Mouse (Mus musculus): ENCODE measurements around the gene Foxn1. TPM values are rescaled to one million over a fixed set of nuclear protein-coding genes. Genes with fewer than 3 reads are reported as not detected.
A peak's percentile ranks its signal among the peaks of the same experiment; 100 is the strongest.

The Foxn1 gene
- 1.4 and 1.6 TPM in 2 replicates for polyA plus RNA-seq (2014; fragmentation: Nextera tagmentation; extraction: Ambion mirVana)

DNA sequence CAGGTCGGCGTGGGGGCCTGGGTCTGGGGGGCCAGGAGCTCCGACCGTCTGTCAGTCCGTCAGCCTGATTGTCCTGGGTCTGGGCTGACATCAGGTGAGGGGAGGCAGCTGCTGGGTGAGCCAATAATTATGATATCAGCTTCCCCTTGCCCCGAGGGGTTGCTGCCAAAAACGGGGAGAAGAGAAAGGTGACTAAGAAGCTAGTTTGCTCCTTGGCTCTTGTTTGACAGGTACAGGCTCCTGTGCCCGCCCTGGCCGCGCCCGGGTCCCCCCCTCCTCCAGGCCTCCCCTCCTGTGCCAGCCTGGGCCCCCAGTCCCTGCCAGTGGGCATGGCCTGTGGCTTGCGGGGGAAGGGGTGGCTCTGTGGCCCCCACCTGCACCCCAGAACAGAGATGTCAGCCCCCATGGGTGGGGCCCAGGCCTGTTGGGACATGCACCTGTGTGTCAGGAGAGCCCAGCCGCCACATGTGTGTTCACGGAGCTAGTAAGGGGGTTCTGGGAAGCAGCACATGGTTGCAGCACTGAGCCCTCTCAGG lies at the start of gene Foxn1:
TSS of gene Foxn1 (minus strand) at position 51 of the 536 bp plus-strand sequence.
- DNase-seq (ENCODE audit: low spot score), result peak; percentile 51
- H3K4me2 ChIP-seq (ENCODE audit: low read depth, low read length), result peak within 1 kb of the TSS; percentile 15; the same call in 1 of the 2 replicates
- no peak within 1 kb of the TSS for H3K27ac ChIP-seq (replicated peaks; ENCODE audit: low read depth, low read length)
- peaks cover 5% of the 10 kb centered on the region; the same call in 1 of the 2 replicates for H3K4me1 ChIP-seq (ENCODE audit: control insufficient read depth, insufficient read depth, low read length)
- no peaks in the 10 kb centered on the region for H3K36me3 ChIP-seq (ENCODE audit: control insufficient read depth, insufficient read depth, low read length)
- H3K9ac ChIP-seq (ENCODE audit: low read depth, low read length), result no peak within 1 kb of the TSS
- WGBS, result 66% methylated on average over 14 of the region's 14 CpGs
- no peaks in the 10 kb centered on the region for H3K9me3 ChIP-seq (ENCODE audit: control insufficient read depth, low read length)
- H3K4me3 ChIP-seq (ENCODE audit: low read depth, low read length), result no peak within 1 kb of the TSS
- peak; percentile 71 for ATAC-seq (ENCODE audit: low read depth)
- no peaks in the 10 kb centered on the region for H3K27me3 ChIP-seq (replicated peaks; ENCODE audit: control insufficient read depth, insufficient read depth, low read length)

DNA sequence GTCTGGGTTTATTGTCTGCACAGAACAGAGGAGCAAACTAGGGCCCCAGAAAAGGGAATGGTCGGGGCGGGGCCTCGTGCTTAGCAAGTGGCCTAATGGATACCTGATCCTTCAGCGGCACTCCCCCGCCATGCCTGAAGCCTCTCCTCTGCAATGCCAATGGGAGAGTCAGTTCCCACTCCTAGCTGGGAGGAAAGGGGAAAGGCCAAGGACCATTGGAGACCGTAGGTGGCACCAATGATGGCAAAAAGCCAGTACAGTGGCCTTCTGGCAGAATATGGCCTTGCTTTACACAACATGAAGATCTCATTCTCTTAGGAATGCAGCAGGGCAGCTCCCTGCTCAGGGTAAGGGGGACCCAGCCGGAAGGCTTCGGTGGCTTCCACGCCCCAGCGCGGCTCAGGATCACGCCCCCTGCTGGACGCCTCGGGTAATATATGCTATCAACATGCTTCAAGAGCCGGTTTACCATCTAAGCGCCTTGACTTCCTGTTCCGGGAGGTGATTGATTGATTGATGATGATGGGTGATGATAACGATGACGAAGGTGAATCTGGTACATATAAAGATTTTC lies 49.5 kb upstream of the Foxn1 start:
- 3% methylated on average over 19 of the region's 19 CpGs for WGBS
- Histone ChIP-seq H3K9ac (ENCODE audit: low read depth, low read length) (no peak overlapping the region), H3K27me3 (replicated peaks; ENCODE audit: control insufficient read depth, insufficient read depth, low read length) (no peaks in the 10 kb centered on the region), H3K36me3 (ENCODE audit: control insufficient read depth, insufficient read depth, low read length) (no peaks in the 10 kb centered on the region), H3K27ac (replicated peaks; ENCODE audit: low read depth, low read length) (peak overlapping the region; percentile 35; the same call in 1 of the 2 replicates), H3K9me3 (ENCODE audit: control insufficient read depth, low read length) (no peaks in the 10 kb centered on the region), H3K4me3 (ENCODE audit: low read depth, low read length) (no peak overlapping the region), H3K4me1 (ENCODE audit: control insufficient read depth, insufficient read depth, low read length) (peaks cover 8% of the 10 kb centered on the region), H3K4me2 (ENCODE audit: low read depth, low read length) (peak overlapping the region; percentile 18)
- DNase-seq (ENCODE audit: low spot score) (peak; percentile 74), ATAC-seq (ENCODE audit: low read depth) (peak; percentile 89)

DNA sequence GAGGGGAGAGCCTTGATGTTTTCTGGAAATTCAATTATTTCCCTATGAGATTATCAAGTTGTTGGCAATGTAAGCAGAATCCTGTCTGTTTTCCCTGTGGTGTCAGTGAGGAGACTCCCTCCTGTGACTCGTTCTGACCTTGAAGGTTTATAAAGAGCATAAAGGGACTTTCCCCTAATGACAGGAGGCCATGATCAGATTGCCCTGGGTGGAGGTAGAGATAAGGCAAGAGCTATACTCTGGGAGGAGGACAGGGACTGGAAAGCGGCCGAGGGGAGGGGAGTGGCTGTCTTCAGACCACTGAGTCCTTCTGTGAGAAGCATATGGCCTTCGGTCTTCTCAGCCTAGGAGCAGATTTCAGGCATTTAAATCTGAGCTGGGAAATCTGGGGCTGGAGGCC lies 47.7 kb upstream of the Foxn1 start:
- Histone ChIP-seq H3K9me3 (ENCODE audit: control insufficient read depth, low read length) (no peaks in the 10 kb centered on the region), H3K36me3 (ENCODE audit: control insufficient read depth, insufficient read depth, low read length) (no peaks in the 10 kb centered on the region), H3K27me3 (replicated peaks; ENCODE audit: control insufficient read depth, insufficient read depth, low read length) (no peaks in the 10 kb centered on the region), H3K27ac (replicated peaks; ENCODE audit: low read depth, low read length) (no peak overlapping the region), H3K9ac (ENCODE audit: low read depth, low read length) (no peak overlapping the region), H3K4me3 (ENCODE audit: low read depth, low read length) (no peak overlapping the region), H3K4me2 (ENCODE audit: low read depth, low read length) (no peak overlapping the region), H3K4me1 (ENCODE audit: control insufficient read depth, insufficient read depth, low read length) (peaks cover 8% of the 10 kb centered on the region)
- no peak for ATAC-seq (ENCODE audit: low read depth)
- WGBS, result 77% methylated on average over 4 of the region's 4 CpGs
- no peak for DNase-seq (ENCODE audit: low spot score)

GRCm38 (mm10) chr11:78431176-78431575 lies 44.8 kb upstream of the Foxn1 start:
- Histone ChIP-seq H3K9ac (ENCODE audit: low read depth, low read length) (no peak overlapping the region), H3K9me3 (ENCODE audit: control insufficient read depth, low read length) (no peaks in the 10 kb centered on the region), H3K27me3 (replicated peaks; ENCODE audit: control insufficient read depth, insufficient read depth, low read length) (no peaks in the 10 kb centered on the region), H3K4me2 (ENCODE audit: low read depth, low read length) (no peak overlapping the region), H3K4me3 (ENCODE audit: low read depth, low read length) (no peak overlapping the region), H3K4me1 (ENCODE audit: control insufficient read depth, insufficient read depth, low read length) (peaks cover 6% of the 10 kb centered on the region), H3K36me3 (ENCODE audit: control insufficient read depth, insufficient read depth, low read length) (no peaks in the 10 kb centered on the region), H3K27ac (replicated peaks; ENCODE audit: low read depth, low read length) (no peak overlapping the region)
- ATAC-seq (ENCODE audit: low read depth), result no peak
- no peak for DNase-seq (ENCODE audit: low spot score)
- WGBS, result 86% methylated on average over 10 of the region's 10 CpGs

DNA sequence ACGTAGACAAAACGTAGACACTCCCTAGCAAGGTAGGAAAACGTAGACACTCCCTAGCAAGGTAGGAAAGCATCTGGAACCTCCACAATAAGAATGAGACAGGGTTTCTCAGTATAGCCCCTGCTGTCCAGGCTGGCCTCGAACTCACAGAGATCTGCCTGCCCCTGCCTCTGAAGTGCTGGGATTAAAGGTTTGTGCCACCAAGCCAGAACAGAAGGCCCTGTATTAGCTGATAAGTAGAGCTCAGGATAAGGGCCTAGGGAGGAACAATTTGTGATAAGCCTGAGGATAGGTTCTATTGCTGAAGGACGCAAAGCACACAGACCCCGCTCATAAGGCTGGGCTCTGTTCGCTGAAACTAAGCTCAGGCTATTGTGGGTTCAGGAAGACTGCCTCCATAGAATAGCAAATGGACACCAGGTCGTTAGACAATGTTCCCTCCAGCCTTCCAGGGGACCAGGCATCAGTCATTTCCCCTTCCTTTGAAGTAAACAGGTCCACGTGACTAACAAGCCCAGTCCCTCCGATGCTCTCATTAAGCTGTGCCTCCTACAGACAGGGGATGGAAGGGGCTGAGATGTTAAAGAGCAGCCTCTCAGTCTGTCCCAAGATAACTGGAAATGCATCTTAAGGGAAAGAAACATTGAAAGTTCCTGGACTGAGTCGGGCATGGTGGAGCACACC lies 44.0 kb upstream of the Foxn1 start:
- H3K36me3 ChIP-seq (ENCODE audit: control insufficient read depth, insufficient read depth, low read length), result no peaks in the 10 kb centered on the region
- no peaks in the 10 kb centered on the region for H3K4me1 ChIP-seq (ENCODE audit: control insufficient read depth, insufficient read depth, low read length)
- H3K9me3 ChIP-seq (ENCODE audit: control insufficient read depth, low read length), result no peaks in the 10 kb centered on the region
- no peak overlapping the region for H3K27ac ChIP-seq (replicated peaks; ENCODE audit: low read depth, low read length)
- H3K9ac ChIP-seq (ENCODE audit: low read depth, low read length), result no peak overlapping the region
- WGBS, result 56% methylated on average over 11 of the region's 11 CpGs
- no peak for DNase-seq (ENCODE audit: low spot score)
- H3K27me3 ChIP-seq (replicated peaks; ENCODE audit: control insufficient read depth, insufficient read depth, low read length), result no peaks in the 10 kb centered on the region
- ATAC-seq (ENCODE audit: low read depth), result no peak
- H3K4me3 ChIP-seq (ENCODE audit: low read depth, low read length), result no peak overlapping the region
- H3K4me2 ChIP-seq (ENCODE audit: low read depth, low read length), result no peak overlapping the region

DNA sequence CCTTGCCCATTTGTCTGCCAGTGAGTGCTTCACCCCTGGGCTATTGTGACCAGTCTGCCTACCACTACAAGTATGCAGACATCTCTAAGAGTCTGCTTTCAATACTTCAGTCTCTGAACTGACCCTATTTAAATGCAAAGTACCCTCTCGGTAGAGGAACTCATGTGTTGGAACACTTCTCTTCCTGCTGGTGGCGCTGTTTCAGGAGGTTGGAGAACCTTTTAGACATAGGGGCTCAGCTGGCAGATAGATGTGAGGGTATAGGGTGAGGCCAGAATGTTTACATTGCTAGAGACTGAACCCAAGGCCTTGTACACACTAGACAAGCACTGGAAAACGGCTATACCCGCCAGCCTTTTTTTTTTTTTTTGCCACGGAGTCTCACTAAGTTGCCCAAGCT lies 42.0 kb upstream of the Foxn1 start:
- Histone ChIP-seq H3K4me1 (ENCODE audit: control insufficient read depth, insufficient read depth, low read length) (no peaks in the 10 kb centered on the region), H3K27ac (replicated peaks; ENCODE audit: low read depth, low read length) (no peak overlapping the region), H3K4me2 (ENCODE audit: low read depth, low read length) (no peak overlapping the region), H3K36me3 (ENCODE audit: control insufficient read depth, insufficient read depth, low read length) (no peaks in the 10 kb centered on the region), H3K9ac (ENCODE audit: low read depth, low read length) (no peak overlapping the region), H3K4me3 (ENCODE audit: low read depth, low read length) (no peak overlapping the region), H3K27me3 (replicated peaks; ENCODE audit: control insufficient read depth, insufficient read depth, low read length) (no peaks in the 10 kb centered on the region), H3K9me3 (ENCODE audit: control insufficient read depth, low read length) (no peaks in the 10 kb centered on the region)
- no peak for ATAC-seq (ENCODE audit: low read depth)
- 79% methylated on average over 5 of the region's 5 CpGs for WGBS
- DNase-seq (ENCODE audit: low spot score), result no peak

GRCm38 (mm10) chr11:78427655-78428054 lies 41.3 kb upstream of the Foxn1 start:
- Histone ChIP-seq H3K27me3 (replicated peaks; ENCODE audit: control insufficient read depth, insufficient read depth, low read length) (no peaks in the 10 kb centered on the region), H3K4me3 (ENCODE audit: low read depth, low read length) (no peak overlapping the region), H3K4me2 (ENCODE audit: low read depth, low read length) (no peak overlapping the region), H3K9ac (ENCODE audit: low read depth, low read length) (no peak overlapping the region), H3K36me3 (ENCODE audit: control insufficient read depth, insufficient read depth, low read length) (no peaks in the 10 kb centered on the region), H3K4me1 (ENCODE audit: control insufficient read depth, insufficient read depth, low read length) (no peaks in the 10 kb centered on the region), H3K27ac (replicated peaks; ENCODE audit: low read depth, low read length) (no peak overlapping the region), H3K9me3 (ENCODE audit: control insufficient read depth, low read length) (no peaks in the 10 kb centered on the region)
- 99% methylated on average over 6 of the region's 6 CpGs for WGBS
- ATAC-seq (ENCODE audit: low read depth) (no peak), DNase-seq (ENCODE audit: low spot score) (no peak)

DNA sequence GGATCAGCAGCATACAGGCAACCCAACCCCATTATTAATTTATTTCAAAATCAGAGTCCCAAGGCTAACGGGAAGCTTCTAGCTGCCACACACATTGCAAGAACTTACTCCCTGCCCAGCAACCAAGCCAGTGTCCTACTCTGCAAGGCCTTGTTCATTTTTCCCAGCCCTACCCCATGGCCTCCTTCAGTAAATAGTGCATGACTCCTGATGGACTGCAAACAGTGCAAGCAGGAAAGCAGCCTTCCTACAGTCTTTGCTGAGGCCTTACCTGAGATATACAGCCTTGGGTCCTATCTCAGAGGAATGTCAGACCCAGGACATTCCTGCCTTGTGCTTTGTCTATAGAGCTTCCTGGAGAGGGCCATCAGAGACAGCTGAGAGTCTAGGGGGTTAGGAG lies 39.2 kb upstream of the Foxn1 start:
- Histone ChIP-seq H3K36me3 (ENCODE audit: control insufficient read depth, insufficient read depth, low read length) (no peaks in the 10 kb centered on the region), H3K27ac (replicated peaks; ENCODE audit: low read depth, low read length) (no peak overlapping the region), H3K27me3 (replicated peaks; ENCODE audit: control insufficient read depth, insufficient read depth, low read length) (no peaks in the 10 kb centered on the region), H3K4me2 (ENCODE audit: low read depth, low read length) (no peak overlapping the region), H3K4me3 (ENCODE audit: low read depth, low read length) (no peak overlapping the region), H3K4me1 (ENCODE audit: control insufficient read depth, insufficient read depth, low read length) (no peaks in the 10 kb centered on the region), H3K9me3 (ENCODE audit: control insufficient read depth, low read length) (no peaks in the 10 kb centered on the region), H3K9ac (ENCODE audit: low read depth, low read length) (no peak overlapping the region)
- 89% methylated on average over 1 of the region's 1 CpGs for WGBS
- ATAC-seq (ENCODE audit: low read depth), result no peak
- no peak for DNase-seq (ENCODE audit: low spot score)

DNA sequence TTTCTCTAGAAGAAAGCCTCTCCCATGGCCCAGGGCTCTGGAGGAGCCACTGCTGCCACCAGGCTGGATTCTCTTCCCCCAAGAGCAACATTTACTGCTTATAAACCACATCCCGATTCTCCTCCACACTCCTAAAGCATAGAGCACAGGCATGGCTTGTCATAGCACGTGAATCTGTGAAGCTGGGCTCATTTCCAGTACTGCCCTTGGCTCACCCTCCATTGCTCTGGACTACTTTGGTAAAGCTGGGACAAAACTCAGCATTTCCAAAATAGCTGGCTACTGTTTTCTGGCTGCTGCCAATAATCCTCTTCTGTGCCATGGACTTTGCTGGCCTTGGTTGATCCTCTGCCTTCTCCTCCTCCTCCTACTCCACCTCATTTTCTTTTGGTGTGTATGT lies 38.0 kb upstream of the Foxn1 start:
- H3K36me3 ChIP-seq (ENCODE audit: control insufficient read depth, insufficient read depth, low read length), result no peaks in the 10 kb centered on the region
- H3K9ac ChIP-seq (ENCODE audit: low read depth, low read length), result no peak overlapping the region
- WGBS, result 58% methylated on average over 2 of the region's 2 CpGs
- no peaks in the 10 kb centered on the region for H3K4me1 ChIP-seq (ENCODE audit: control insufficient read depth, insufficient read depth, low read length)
- no peak for ATAC-seq (ENCODE audit: low read depth)
- DNase-seq (ENCODE audit: low spot score), result no peak
- no peak overlapping the region for H3K4me2 ChIP-seq (ENCODE audit: low read depth, low read length)
- no peak overlapping the region for H3K4me3 ChIP-seq (ENCODE audit: low read depth, low read length)
- no peaks in the 10 kb centered on the region for H3K27me3 ChIP-seq (replicated peaks; ENCODE audit: control insufficient read depth, insufficient read depth, low read length)
- no peak overlapping the region for H3K27ac ChIP-seq (replicated peaks; ENCODE audit: low read depth, low read length)
- no peaks in the 10 kb centered on the region for H3K9me3 ChIP-seq (ENCODE audit: control insufficient read depth, low read length)

Data from embryonic facial prominence, embryonic 14.5 days (tissue).